Mouse (Mus musculus) testis, postnatal 10 days (tissue): Measurements from ENCODE around the gene 4930548H24Rik.
"Not testable (repeated sequence)": the region's sequence is repeated elsewhere in the genome, so short reads cannot be mapped to it uniquely, and the experiment has no call there.

Source experiments
- DNase-seq: peaks from one replicate; pipeline ENCODE4 v3.0.0; 2021; ENCODE audit warnings: low spot score

The 4930548H24Rik gene

DNA sequence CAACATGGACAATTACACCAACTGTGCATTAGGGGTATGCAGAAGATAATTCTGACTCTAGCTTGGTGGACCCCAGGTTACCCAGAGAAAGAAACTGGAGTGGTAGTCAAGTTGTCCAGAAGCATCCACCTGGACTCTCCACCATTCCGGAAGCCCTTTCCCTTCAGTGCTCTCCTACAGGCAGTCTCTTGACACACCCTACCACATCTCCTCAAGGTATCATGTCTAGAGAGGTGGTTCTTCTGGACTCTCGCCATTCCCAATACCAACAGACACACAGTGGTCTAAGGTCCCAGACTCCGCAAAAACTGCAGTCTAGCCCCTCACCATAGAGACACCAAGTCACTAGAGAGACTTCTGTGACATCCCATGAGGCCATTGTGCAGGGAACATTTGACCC is at the start of gene 4930548H24Rik:
Gene 4930548H24Rik, plus strand, starts transcription at position 301 of the 400 bp plus-strand sequence.
- DNase-seq: no peak

DNA sequence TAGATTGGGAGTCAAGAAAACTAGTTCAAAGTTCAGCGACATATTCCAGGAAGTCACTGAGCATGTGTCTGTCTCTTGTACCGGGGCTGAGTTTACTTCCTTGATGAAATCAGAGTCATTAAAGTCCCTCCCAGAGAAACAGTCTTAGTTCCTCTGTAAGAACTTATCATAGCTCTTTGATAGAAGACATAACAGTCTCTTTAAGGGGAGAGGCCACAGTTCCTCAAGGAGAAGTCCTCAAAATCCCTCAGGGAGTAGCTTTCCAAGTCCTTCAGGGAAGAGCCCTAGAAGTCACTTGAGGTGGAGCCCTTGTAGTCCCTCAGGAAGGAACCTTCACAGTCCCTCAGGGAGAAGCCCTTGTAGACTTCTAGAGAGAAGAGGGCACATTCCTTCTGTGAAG is 34.2 kb upstream of the 4930548H24Rik start:
- no peak for DNase-seq

DNA sequence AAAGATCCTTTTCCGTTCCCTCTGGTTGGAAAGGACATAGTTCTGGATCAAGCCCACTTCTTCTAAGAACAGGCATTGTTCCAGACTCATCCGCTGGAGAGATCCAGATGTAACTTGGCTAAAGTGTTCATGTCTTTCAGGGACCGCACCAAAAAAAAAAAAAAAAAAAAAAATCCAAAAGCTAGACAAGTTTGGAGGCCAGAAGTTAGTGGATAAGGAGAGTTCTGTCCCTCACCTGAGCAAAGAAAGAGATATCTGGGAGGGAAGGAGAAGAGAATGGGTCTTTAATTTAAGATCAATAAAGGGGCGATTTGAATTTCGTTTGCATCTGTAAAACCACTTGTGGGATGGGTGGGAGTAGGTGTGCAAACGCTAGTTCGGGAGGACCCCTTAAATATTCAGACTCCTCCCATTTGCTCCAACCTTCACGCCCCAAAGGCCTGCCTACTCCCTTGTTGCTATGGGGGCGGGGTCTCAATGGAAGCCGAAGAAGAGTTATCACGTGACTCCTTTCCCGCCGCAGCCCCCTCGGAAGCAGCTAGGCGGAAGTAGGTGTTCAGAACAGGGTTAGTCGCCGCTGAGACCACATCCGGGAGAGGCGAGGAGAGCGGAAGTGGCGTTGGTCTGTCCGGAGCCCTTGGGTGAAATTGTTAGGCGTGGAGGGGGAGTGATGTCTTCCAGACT is 33.5 kb upstream of the 4930548H24Rik start, which contains the start of gene Zfp512:
Gene Zfp512, plus strand, starts transcription at position 554 of the 684 bp plus-strand sequence.
- DNase-seq: peak; percentile 93

DNA sequence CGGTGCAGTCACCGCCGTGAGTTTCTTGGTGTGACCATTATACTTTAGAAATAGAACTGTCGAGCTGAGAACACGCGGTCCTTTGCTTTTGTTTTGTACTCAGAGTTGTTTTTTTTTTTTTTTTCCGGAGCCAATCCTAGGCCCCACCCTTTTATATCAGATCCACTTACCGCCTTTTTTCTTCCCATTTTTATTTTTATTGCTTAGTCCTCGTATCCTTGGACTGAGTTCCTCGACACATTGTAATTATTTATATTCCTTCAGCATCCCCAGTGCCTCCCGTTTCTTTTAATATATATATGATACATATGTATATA is 33.0 kb upstream of the 4930548H24Rik start:
- no peak for DNase-seq

DNA sequence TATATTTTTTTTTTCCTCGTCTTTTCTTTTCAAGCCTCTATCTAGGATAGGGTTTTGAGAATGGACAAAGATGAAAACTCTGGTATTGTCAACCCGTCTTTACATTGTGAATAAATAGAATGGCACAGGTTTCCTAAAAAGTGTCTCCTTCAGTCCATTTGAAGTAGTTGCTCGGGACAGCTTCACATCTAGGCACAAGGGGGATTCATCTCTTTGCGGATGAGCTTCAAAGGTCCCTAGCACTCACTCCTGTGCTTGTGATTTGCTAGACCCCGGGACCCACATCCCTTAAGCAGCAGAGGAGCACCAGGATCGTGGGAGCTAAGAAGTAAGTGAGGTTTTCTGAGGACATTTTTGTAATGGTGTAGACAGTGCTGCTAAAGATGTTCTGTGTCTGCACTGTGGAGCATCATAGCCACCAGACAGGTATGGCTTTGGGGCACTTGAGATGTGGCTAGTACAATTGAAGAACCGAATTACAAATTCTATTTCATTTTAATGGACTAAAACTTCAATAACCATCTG is 32.6 kb upstream of the 4930548H24Rik start:
- no peak for DNase-seq

DNA sequence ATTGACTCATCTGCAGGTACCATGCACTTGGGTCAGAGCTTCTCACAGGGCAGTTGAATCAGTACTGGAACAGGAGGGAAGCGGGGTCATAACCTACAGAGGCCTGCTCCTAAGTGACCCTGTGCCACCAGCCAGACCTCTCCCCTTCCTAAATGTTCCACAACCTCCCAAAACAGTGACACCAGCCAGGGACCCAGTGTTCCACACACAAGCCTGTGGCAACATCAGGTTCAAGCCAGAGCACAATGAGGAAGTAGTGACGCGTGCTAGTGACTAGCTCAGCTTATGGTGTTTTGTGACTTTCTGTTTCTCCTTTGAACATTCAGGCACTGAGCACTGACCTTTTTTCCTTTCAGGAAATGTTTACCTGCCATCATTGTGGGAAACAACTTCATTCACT is 17.7 kb upstream of the 4930548H24Rik start:
- DNase-seq: no peak

DNA sequence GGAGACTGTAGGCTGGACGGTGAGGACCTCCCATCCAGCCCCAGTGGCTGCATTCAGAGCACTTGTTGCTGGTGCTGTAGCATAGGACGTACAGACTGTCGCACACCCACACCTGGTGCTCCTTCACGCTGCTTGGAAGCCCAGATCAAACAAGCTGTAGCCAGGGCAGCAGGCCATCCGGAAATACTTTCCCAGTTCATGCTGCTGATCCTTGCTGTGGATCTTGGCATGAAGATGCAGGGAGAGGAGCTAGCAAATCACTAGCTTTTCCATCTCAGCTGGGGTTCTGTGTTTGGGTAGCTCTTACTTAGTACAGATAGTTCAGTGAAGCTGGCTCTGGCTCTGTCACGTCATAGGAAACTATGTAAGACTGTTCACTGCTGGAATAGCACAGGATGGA is 15.8 kb upstream of the 4930548H24Rik start:
- no peak for DNase-seq

DNA sequence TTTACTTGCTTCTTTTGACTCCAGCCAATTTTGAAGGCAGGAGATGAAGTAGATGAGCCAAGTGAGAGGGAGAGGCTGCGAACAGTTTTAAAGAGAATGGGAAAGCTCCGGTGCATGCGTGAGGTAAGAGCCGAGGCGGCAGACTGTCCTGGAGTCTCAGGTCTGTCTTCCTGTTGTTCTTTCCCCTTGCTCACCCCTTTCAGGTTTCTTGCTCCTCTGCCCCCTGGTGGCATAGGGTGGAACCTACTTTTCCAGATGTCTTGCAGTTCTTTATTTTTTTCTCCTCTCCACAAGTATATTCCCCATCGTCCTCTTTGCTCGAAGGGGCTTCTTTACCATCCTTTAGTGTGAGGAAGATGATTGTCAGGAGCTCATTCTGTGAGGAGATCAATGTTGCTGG is 15.2 kb upstream of the 4930548H24Rik start:
- peak; percentile 83 for DNase-seq

DNA sequence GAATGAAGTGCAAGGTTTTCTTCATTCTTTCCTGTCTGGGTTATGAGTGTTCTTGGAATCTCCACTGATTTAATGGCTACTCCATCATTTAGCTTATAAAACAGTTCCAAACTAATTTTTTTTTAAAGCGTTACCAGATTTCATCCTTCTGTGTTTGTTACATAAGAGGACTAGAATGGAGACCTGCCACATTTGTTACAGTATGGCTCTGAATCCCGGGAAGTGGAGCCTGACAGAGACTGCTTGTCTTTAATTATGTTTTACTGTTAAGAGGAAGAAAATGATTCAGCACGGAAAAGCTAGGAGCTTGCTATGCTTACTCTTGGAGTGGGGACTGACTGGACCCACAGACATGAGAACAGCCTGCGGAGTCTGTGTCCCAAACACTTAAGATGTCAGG is 5.0 kb upstream of the 4930548H24Rik start:
- DNase-seq: no peak

DNA sequence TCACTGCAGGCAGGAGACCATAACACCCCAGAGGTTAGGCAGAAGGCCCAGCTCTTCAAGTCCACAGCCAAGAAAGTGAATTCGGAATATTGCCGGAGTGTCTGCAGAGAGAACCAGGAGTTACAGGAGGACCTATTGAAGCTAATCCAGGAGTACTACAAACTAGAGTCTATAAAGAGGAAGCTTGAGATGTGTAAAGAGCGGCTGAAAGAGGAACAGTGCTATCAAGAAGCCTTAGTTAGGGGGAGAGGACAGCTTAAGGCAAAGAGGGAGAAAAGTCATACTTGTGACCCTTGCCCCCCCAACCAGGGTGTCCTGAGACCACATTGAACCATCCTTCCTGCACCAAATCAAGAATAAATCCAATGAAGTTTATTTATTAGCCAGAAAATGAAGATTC is 2.3 kb downstream of the 4930548H24Rik start:
- DNase-seq: no peak

DNA sequence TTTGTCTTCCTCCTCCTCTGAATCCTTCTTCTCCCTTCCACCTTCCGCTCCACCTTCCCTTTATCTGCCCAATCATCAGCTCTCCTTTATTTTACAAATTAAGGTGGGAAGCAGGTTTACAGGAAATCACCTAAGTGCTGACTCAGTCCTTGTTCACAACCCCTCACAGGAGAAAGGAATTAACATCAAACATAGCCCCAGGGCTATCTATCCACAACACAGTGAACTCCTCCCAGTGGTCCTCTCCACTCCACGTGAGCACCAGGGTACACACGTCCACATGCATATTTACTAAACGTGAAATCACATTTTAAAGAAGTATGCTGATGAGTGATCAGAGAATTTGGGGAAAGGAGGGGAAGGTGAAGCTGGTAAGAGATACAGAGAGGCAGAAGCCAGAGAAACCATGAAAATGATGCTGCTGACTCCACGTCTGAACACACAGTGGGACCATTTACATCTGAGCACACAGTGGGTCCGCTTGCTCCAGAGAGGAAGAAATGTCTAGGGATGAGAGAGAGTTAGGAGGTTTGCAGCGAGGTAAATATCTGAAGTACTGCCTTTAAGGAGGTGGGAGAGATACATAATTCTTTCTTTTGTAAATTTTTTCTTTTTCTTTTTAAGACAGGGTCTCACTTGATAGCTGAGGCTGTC is 3.7 kb downstream of the 4930548H24Rik start:
- DNase-seq: no peak

DNA sequence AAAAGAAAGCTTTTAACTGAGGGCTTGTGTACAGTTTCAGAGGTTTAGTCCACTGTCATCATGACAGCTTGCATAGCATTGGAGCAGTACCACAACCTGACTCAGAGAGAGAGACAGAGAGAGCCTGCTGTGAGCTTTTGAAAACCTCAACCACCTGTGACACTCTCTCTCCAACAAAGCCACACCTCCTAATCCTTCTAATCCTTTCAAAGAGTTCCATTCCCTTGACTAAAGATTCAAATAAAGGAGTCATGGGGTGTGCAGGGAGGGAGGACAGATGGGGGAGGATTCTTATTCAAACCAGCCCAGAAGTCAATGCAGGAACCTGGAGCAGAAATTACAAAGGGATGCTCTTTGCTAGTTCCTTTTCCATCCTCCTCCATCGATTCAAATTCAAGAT is 6.5 kb downstream of the 4930548H24Rik start:
- no peak for DNase-seq

DNA sequence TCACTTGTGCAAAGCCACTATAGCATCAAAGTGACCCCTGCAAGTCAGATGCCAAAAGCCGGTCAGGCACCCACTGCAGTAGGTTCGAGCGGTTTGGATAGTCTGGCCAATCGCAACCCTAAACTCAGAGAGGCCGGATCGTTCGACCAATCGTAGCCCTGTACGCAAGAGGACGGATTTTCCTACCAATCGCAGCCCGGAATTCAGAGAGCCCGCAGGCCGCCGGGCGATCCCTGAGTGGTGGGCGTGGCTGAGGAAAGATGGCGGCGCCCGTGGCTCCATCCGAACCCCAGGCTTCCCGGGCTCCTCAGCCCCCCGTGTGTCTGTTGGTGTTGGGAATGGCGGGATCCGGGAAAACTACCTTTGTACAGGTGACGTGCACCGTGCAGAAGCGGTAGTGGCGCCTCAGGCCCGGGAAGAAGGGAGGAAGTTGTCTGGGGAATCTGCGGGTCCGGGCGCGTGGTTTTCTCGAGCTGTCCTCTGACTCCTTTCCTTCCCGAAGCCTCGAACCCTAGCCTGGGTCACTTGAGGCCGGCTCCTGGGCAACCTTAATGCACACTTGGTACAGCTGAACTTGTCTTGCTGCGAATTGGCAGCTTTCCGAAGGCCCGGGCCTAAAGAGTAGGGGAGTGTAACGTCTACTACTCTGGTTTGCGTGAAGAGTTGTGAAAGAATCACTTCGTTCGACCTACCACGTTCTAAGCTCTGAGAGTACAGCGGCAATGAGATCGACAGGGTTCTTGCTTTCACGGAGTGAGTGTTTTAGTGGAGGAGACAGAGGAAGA is 9.2 kb downstream of the 4930548H24Rik start, which contains the start of gene Gpn1:
Gene Gpn1, plus strand, starts transcription at position 229 of the 785 bp plus-strand sequence.
- DNase-seq: peak; percentile 92

DNA sequence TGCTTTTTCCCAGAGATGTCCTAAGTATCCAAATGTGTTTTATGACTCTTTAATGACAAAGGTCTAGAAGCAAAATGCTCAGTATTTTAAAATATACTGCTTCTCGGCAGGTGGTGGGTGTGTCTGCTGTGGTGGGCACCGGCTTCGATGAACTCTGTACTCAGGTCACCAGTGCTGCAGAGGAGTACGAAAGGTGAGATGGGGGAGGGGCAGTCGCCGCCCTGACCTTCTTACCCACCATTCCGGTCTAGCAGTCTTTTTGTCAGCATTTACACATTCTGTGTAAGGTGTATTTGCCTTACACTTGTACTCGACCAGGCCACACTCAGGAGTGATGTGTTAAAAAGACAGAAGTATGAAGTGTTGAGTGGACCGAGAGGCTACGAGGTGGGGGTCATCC is 19.3 kb downstream of the 4930548H24Rik start:
- no peak for DNase-seq

DNA sequence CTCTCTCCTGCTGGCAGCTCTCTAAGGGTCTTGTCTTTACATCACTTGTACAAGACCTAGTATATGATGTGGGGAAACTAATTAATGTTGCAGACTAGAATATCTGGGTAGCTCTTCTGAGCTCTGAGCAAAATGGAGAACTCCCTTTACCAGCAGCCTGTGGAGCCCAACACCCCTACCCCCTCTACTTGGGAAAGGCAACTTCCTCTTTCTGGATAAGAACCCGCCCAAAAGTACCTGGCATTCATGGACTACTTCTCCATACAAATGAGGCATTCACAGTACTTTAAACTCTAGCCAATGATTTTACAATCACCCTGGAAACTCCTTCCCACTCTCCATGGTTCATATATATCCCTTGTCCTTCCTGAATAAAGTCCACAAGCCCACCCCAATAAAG is 26.9 kb downstream of the 4930548H24Rik start:
- DNase-seq: no peak

DNA sequence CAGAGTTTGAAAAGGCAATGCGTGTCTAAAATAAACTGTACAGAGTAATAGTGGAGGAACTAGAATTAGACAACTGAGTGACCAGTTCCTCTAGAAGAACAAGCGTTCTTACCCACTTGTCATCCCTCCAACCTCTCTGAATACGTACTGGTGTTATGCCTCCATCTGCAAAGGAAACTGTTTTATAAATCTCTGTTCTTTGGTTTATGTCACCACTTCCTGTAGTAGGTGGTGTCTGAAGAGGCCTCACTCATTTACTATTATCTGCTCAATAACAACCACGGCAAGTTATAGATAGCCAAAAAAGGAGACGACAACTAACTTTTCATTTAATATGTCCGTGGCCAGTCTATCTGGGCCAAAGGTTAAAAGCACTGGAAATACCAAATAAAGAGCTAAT is 35.0 kb downstream of the 4930548H24Rik start:
- DNase-seq: no peak

DNA sequence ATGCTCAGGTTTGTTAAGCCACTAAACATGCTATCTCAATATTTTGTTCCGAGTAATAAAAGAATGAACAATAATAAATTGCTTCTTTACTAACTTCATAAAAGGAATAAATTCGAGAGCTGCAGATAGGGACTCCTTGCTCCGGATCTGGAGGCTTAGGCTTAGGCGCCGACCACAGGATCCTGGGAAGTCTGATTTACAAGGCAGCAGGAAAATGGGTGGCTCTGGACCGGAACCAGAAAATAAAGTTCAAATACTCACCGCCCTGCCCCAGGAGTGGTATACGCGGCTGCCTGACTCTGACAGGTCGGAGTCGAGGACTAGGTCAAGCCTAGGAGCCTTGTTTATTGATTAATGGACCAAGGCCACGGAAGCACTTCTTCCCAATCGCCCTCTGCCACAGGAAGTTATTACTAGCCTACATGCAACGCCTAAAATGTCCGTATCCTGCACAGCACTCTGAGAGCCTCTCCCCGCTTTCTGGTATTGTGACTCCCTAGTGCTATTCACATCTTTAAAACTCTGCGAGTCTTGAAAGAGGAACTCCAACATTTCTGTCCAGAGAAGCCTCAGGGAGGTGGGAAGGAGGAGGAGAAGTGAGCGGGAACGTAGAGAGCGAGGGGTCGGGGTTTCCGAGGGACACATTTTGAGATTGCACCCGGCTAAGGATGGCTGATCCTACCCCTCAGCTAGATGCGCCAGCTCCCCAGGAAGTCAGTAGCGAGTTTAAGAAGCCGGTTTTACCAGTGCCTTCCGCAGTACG is 41.0 kb downstream of the 4930548H24Rik start, which contains the start of gene Slc4a1ap:
Gene Slc4a1ap, plus strand, starts transcription at position 642 of the 763 bp plus-strand sequence.
- DNase-seq: peak; percentile 86

DNA sequence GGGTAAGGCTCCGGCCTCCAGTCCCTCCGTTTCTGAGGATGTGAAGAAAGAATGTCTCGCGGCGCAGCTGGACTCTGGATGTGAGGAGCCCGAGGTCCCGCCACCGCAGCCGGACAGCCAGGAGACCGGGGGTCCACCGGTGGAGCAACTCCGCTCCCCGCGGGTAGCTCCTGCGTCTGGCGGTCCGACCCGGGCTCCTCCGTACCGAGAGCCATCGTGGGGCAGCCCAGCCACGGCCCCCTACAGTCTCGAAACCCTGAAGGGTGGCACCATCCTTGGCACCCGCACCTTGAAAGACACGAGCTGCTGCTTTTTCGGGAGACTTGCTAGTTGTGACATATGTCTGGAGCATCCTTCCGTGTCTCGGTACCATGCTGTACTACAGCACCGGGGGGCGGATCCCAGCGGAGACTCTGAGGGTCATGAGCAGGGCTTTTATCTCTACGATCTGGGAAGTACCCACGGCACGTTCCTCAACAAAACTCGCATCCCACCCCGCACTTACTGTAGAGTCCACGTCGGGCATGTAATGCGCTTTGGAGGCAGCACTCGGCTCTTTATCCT is 41.7 kb downstream of the 4930548H24Rik start:
- DNase-seq: no peak

DNA sequence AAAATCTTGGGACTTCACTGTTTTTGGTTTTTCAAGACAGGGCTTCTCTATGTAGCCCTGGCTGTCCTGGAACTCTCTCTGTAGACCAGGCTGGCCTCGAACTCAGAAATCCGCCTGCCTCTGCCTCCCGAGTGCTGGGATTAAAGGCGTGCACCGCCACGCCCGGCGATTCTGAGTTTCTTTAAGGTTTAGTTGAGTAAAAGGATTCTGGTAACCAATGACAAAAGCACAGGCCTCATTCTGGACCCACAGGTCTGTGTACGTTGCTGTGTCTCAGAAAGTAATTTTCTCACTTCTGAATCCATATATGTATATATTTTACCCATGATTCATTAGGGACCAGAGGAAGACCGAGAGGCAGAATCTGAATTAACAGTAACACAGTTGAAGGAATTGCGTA is 42.2 kb downstream of the 4930548H24Rik start, which contains the start of gene Supt7l:
Gene Supt7l, minus strand, starts transcription at position 101 of the 400 bp plus-strand sequence.
- not testable (repeated sequence) for DNase-seq

DNA sequence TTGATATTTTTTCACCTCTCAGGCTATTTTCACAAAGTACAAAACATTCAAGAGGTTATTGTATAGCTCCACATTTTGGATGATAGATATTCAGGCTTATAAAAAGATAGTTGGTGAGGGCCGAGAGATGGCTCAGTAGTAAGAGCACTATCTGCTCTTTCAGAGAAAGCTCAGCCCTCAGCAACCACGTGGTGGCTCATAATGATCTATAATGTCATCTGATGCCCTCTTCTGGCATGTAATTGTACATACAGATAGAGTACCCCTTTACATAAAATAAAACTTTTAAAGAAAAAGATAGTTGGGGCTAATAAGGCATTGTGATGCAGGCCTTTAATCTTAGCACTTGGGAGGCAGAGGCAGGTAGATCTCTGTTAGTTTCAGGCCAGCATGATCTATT is 43.0 kb downstream of the 4930548H24Rik start:
- no peak for DNase-seq

DNA sequence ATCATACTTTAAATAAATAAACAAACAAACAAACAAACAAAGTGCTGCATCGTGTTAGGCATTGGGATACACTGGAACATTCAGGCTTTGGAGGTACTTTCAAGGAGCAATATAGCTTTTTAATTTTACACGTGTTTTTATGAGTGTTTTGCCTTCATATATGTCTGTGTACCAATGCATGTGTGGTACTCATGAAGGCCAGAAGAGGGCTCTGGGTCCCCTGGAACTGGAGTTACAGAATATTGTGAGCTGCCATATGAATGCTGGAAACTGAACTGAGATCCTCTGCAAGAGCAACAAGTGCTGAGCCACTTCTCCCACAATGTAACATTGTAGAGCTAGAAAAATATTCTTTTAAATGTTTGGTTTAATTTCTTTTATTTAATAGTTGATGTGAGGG is 49.7 kb downstream of the 4930548H24Rik start:
- no peak for DNase-seq
